Mouse (Mus musculus) spleen, adult 18-20 months (tissue): ENCODE measurements around the gene Ripor2.

Experiments
- DNase-seq, 2 experiments: peaks; one replicate each; pipeline ENCODE4 v3.0.0; 2022; ENCODE audit warnings: mixed read lengths in 2 of 2

Ripor2 gene

GRCm38 (mm10) chr13:24649099-24649498, 67.1 kb downstream of the Ripor2 start:
- DNase-seq = no peak

- DNase-seq = no peak
Observed at GRCm38 (mm10) chr13:24651018-24651417, 69.0 kb downstream of the Ripor2 start.

- no peak for DNase-seq
Observed at GRCm38 (mm10) chr13:24654919-24655635, 73.1 kb downstream of the Ripor2 start.

- no peak for DNase-seq
Observed at GRCm38 (mm10) chr13:24656719-24657497, 74.9 kb downstream of the Ripor2 start.

GRCm38 (mm10) chr13:24666763-24667162, 84.8 kb downstream of the Ripor2 start:
- no peak for DNase-seq

- DNase-seq = no peak
Observed at GRCm38 (mm10) chr13:24668556-24668955, 86.6 kb downstream of the Ripor2 start.

GRCm38 (mm10) chr13:24670676-24671075, 88.7 kb downstream of the Ripor2 start:
- no peak for DNase-seq

GRCm38 (mm10) chr13:24679027-24679680, 97.2 kb downstream of the Ripor2 start:
- DNase-seq = no peak

GRCm38 (mm10) chr13:24680951-24681350, 99.0 kb downstream of the Ripor2 start:
- no peak for DNase-seq

- DNase-seq = no peak
Observed at GRCm38 (mm10) chr13:24682346-24682745, 100.4 kb downstream of the Ripor2 start.

- DNase-seq = no peak
Observed at GRCm38 (mm10) chr13:24684503-24684902, 102.5 kb downstream of the Ripor2 start.

GRCm38 (mm10) chr13:24685846-24686245, 103.9 kb downstream of the Ripor2 start:
- no peak for DNase-seq

GRCm38 (mm10) chr13:24686705-24687665, 105.0 kb downstream of the Ripor2 start:
- peak; percentile 28 to 63 for DNase-seq

- DNase-seq = no peak
Observed at GRCm38 (mm10) chr13:24693312-24693711, 111.3 kb downstream of the Ripor2 start.

- no peak for DNase-seq
Observed at GRCm38 (mm10) chr13:24698746-24699145, 116.8 kb downstream of the Ripor2 start.

GRCm38 (mm10) chr13:24702128-24702527, 120.1 kb downstream of the Ripor2 start:
- no peak for DNase-seq

GRCm38 (mm10) chr13:24709656-24710396, 127.8 kb downstream of the Ripor2 start:
- DNase-seq = no peak

- no peak for DNase-seq
Observed at GRCm38 (mm10) chr13:24710968-24711367, 129.0 kb downstream of the Ripor2 start.

GRCm38 (mm10) chr13:24712581-24713130, 130.7 kb downstream of the Ripor2 start:
- DNase-seq = no peak

GRCm38 (mm10) chr13:24713434-24714000, 131.5 kb downstream of the Ripor2 start:
- DNase-seq = peak; percentile 43 to 69

GRCm38 (mm10) chr13:24714360-24714885, 132.4 kb downstream of the Ripor2 start:
- no peak for DNase-seq
